In the genomic region with DNA sequence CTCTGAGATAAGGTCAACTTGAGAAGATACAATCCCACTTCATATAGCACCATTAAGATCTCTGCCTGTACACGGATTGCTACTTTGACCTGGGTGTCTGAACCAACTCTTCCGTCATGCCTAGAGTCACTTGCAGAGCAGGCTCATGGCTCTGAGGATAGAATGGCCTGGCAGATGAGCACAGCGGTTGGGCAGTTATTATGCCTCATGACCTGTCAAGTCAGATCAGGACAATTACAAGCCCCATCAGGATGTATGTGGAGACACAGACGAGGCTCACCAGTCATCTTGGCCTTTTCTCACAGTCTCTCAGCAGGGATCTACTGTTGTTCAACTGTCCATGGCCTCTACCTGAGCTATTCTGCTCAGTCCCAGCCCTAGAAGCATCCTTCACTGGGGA, we compare ENCODE assay signal across 26 mouse cellular contexts.
DNase-seq lines count a peak whose midpoint lies in the region; ATAC-seq and TF ChIP-seq lines count a peak whose summit lies in the region.
"Had no signal": no experiment of that assay in that cellular context is flagged by ENCODE, and none has a peak within 500 bp of the region (broad histone marks: within the 10 kb centered on the region; RNA-seq: fewer than 3 reads in every experiment).

No protein-coding gene starts in this region.

- H3K9ac ChIP-seq in heart, embryonic 11.5 days (ENCODE audit: low read depth, low read length) = no peak overlapping the region
- no peak overlapping the region for H3K9ac ChIP-seq in hindbrain, postnatal 0 days (replicated peaks; ENCODE audit: low read length)
- H3K9ac ChIP-seq: hindbrain, embryonic 13.5 days; liver, embryonic 14.5 days; neural tube, embryonic 15.5 days had no signal

- no peaks in the 10 kb centered on the region for H3K9me3 ChIP-seq in heart, embryonic 11.5 days (replicated peaks; ENCODE audit: control insufficient read depth, low read length)
- H3K9me3 ChIP-seq in hindbrain, postnatal 0 days (ENCODE audit: low read length) = no peaks in the 10 kb centered on the region
- H3K9me3 ChIP-seq in hindbrain, embryonic 10.5 days = no peaks in the 10 kb centered on the region
- H3K9me3 ChIP-seq: G1E; hindbrain, embryonic 13.5 days; neural tube, embryonic 15.5 days had no signal

- H3K36me3 ChIP-seq in heart, embryonic 11.5 days (ENCODE audit: control insufficient read depth, insufficient read depth, low read length) = no peaks in the 10 kb centered on the region
- no peaks in the 10 kb centered on the region for H3K36me3 ChIP-seq in hindbrain, postnatal 0 days (ENCODE audit: insufficient read depth, low read length)
- no peaks in the 10 kb centered on the region for H3K36me3 ChIP-seq in hindbrain, embryonic 10.5 days
- H3K36me3 ChIP-seq: G1E; hindbrain, embryonic 13.5 days; neural tube, embryonic 15.5 days had no signal

- peak; percentile 49 to 65 for DNase-seq in cerebellum, postnatal 10 days
- no peak for DNase-seq in cerebellum, adult 11-12 months
- no peak for DNase-seq in heart, adult 18-20 months
- peak; percentile 39 for DNase-seq in hindbrain, postnatal 0 days (ENCODE audit: low spot score)
- no peak for DNase-seq in hindbrain, embryonic 10.5 days (ENCODE audit: low spot score)
- no peak for DNase-seq in embryo, embryonic 10 days (ENCODE audit: low spot score)
- DNase-seq: adrenal gland, adult 8-10 months; cerebellum, adult 9-10 months; kidney, adult 9 months; kidney, postnatal 10 days; liver; lung, adult 2 months; lung, postnatal 10 days; midbrain, embryonic 14.5 days; right cerebral cortex, adult 18-20 months; spleen, adult 18-20 months; thymus, postnatal 14 days had no signal

- no peak overlapping the region for H3K4me3 ChIP-seq in heart, embryonic 11.5 days (ENCODE audit: low read depth, low read length)
- H3K4me3 ChIP-seq in hindbrain, postnatal 0 days (ENCODE audit: low read length) = no peak overlapping the region
- H3K4me3 ChIP-seq in hindbrain, embryonic 10.5 days = no peak overlapping the region
- H3K4me3 ChIP-seq: erythroblast, embryonic 14.5 days; hindbrain, embryonic 13.5 days; neural tube, embryonic 15.5 days had no signal

- H3K4me1 ChIP-seq in heart, embryonic 11.5 days (ENCODE audit: control insufficient read depth, insufficient read depth, low read length) = peaks cover 44% of the 10 kb centered on the region
- H3K4me1 ChIP-seq in hindbrain, postnatal 0 days (ENCODE audit: insufficient read depth, low read length) = no peaks in the 10 kb centered on the region
- peaks cover 4% of the 10 kb centered on the region; the same call in 1 of the 2 replicates for H3K4me1 ChIP-seq in hindbrain, embryonic 10.5 days (replicated peaks)

- TF ChIP-seq CTCF in hindbrain, postnatal 0 days (IDR thresholded peaks at IDR 0.05; ENCODE audit: low read depth) = no peak

- 87% methylated on average over 4 of the region's 4 CpGs for WGBS in heart, embryonic 11.5 days (ENCODE audit: insufficient replicate concordance)
- 72% methylated on average over 4 of the region's 4 CpGs for WGBS in hindbrain, postnatal 0 days
- 90% methylated on average over 4 of the region's 4 CpGs for WGBS in hindbrain, embryonic 10.5 days

- ATAC-seq in heart, embryonic 11.5 days (replicated peaks; ENCODE audit: insufficient number of reproducible peaks, low FRiP score, low TSS enrichment) = no peak
- peak; percentile 58 for ATAC-seq in hindbrain, postnatal 0 days
- ATAC-seq: forebrain, embryonic 16.5 days; intestine, postnatal 0 days had no signal

- no peaks in the 10 kb centered on the region for H3K27me3 ChIP-seq in heart, embryonic 11.5 days (ENCODE audit: control insufficient read depth, insufficient read depth, low read length)
- H3K27me3 ChIP-seq in hindbrain, postnatal 0 days (ENCODE audit: insufficient read depth, low read length) = no peaks in the 10 kb centered on the region
- peaks cover 4% of the 10 kb centered on the region; the same call in 1 of the 2 replicates for H3K27me3 ChIP-seq in hindbrain, embryonic 10.5 days (ENCODE audit: insufficient read depth, poor library complexity, severe bottlenecking)
- H3K27me3 ChIP-seq: hindbrain, embryonic 13.5 days; neural tube, embryonic 15.5 days had no signal

- H3K27ac ChIP-seq in heart, embryonic 11.5 days (ENCODE audit: low read depth, low read length) = peak overlapping the region; percentile 78
- no peak overlapping the region for H3K27ac ChIP-seq in hindbrain, postnatal 0 days
- no peak overlapping the region for H3K27ac ChIP-seq in hindbrain, embryonic 10.5 days
- H3K27ac ChIP-seq: hindbrain, embryonic 13.5 days; liver, embryonic 14.5 days; macrophage; neural tube, embryonic 15.5 days had no signal

- H3K4me2 ChIP-seq in heart, embryonic 11.5 days = no peak overlapping the region
- H3K4me2 ChIP-seq in hindbrain, postnatal 0 days (ENCODE audit: low read depth, low read length) = no peak overlapping the region
- H3K4me2 ChIP-seq: hindbrain, embryonic 13.5 days; neural tube, embryonic 15.5 days had no signal

Comparison
In these comparisons a context has a peak if more than half of its experiments do, and no peak if none do; other contexts are left out.
1. DNase-seq: peak in cerebellum, postnatal 10 days (2 of 2) and hindbrain, postnatal 0 days (single experiment); none in cerebellum, adult 11-12 months (single experiment), heart, adult 18-20 months (0 of 2), hindbrain, embryonic 10.5 days (single experiment) and embryo, embryonic 10 days (single experiment).